Mouse (Mus musculus) monocyte, adult 5-6 weeks (primary cell): ENCODE data around the gene Icam4. TPM values are rescaled to one million over a fixed set of nuclear protein-coding genes. Genes with fewer than 3 reads are reported as not detected.

ENCODE experiments used
- ATAC-seq: fragments of 153-309, 156-312 bp; replicated peaks from 2 replicates; pipeline ENCODE4 v1.8.0; 2017; ENCODE audit warnings: mild to moderate bottlenecking; ENCODE audit not compliant: low TSS enrichment, insufficient number of reproducible peaks, severe bottlenecking, poor library complexity, low FRiP score
- total RNA-seq: library from RNA; stranded (forward); fragments of 200-1000, 200-491, 200-594 nt; gene quantifications from 3 replicates; pipeline ENCODE4 v1.2.3, GENCODE M21; 2017

The Icam4 gene
- total RNA-seq, 1 experiment from 2014 or later, result 3.0 TPM

DNA sequence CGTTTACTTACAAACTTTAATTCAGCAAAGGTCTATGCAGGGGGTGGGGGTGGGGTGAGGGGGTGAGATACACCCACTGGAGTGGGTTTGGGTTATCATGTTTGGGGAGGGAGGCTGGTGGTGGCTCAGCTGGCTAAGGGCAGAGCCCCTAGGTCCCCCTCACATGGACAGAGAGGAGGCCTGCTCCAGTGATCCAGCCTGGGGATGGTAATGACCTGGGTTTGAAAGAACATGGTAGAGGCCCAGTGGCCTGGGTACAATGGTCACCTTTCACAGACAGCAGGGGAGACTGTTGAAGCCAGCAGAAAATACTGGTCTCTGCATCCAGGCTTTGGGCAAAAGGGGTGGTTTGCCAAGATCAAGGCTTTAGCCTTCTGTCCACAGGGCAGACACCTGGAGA lies 45.0 kb downstream of the Icam4 start:
- ATAC-seq, result no peak

- ATAC-seq, result no peak
Observed at GRCm38 (mm10) chr9:21075625-21076024, 46.5 kb downstream of the Icam4 start.

Other genes with a start within 250 kb of the Icam4 start
- gene Col5a3, start 214.3 kb upstream of the Icam4 start, total RNA-seq, result 0.11 TPM in 1 of 3 replicates, not detected in the others
- not detected in 3 replicates for gene Rdh8, start 210.9 kb upstream of the Icam4 start, total RNA-seq
- gene A230050P20Rik, start 160.7 kb upstream of the Icam4 start, total RNA-seq, result 5.2 to 12.0 TPM (median 11.8 TPM) in 3 replicates
- 0.49 to 0.57 TPM in 2 of 3 replicates, not detected in the other for gene Angptl6, start 149.6 kb upstream of the Icam4 start, total RNA-seq
- 24.4 to 44.1 TPM (median 26.9 TPM) in 3 replicates for gene Ppan, start 141.2 kb upstream of the Icam4 start, total RNA-seq
- gene Eif3g, start 130.8 kb upstream of the Icam4 start, total RNA-seq, result 87.5 to 120 TPM (median 97.3 TPM) in 3 replicates
- 44.6 to 108 TPM (median 56.9 TPM) in 3 replicates for gene Dnmt1, start 69.5 kb upstream of the Icam4 start, total RNA-seq
- gene S1pr2, start 52.6 kb upstream of the Icam4 start, total RNA-seq, result 1.6 to 4.4 TPM (median 3.5 TPM) in 3 replicates
- gene Mrpl4, start 26.6 kb upstream of the Icam4 start, total RNA-seq, result 21.9 to 41.1 TPM (median 25.6 TPM) in 3 replicates
- 55.1 to 94.2 TPM (median 67.6 TPM) in 3 replicates for gene Icam1, start 13.4 kb upstream of the Icam4 start, total RNA-seq
- not detected in 3 replicates for gene Icam5, start 2.7 kb downstream of the Icam4 start, total RNA-seq
- gene Zglp1, start 37.7 kb downstream of the Icam4 start, total RNA-seq, result 0.49 TPM in 1 of 3 replicates, not detected in the others
- gene Gm49373, start 43.7 kb downstream of the Icam4 start, total RNA-seq, result not detected in 3 replicates
- gene Fdx1l, start 44.2 kb downstream of the Icam4 start, total RNA-seq, result 23.7 to 31.1 TPM (median 24.5 TPM) in 3 replicates
- gene Gm38431, start 62.6 kb downstream of the Icam4 start, total RNA-seq, result 2.3 to 5.6 TPM in 2 of 3 replicates, not detected in the other
- gene Raver1, start 62.6 kb downstream of the Icam4 start, total RNA-seq, result 8.1 to 18.1 TPM (median 12.9 TPM) in 3 replicates
- 38.4 to 87.0 TPM (median 42.5 TPM) in 3 replicates for gene Tyk2, start 101.9 kb downstream of the Icam4 start, total RNA-seq
- gene Cdc37, start 120.6 kb downstream of the Icam4 start, total RNA-seq, result 174 to 287 TPM (median 193 TPM) in 3 replicates
- 2.1 to 5.6 TPM (median 2.5 TPM) in 3 replicates for gene Pde4a, start 136.3 kb downstream of the Icam4 start, total RNA-seq
- gene Keap1, start 210.0 kb downstream of the Icam4 start, total RNA-seq, result 21.7 to 32.5 TPM (median 22.1 TPM) in 3 replicates
- gene S1pr5, start 219.1 kb downstream of the Icam4 start, total RNA-seq, result 303 to 435 TPM (median 308 TPM) in 3 replicates
- 31.7 to 39.6 TPM (median 34.6 TPM) in 3 replicates for gene Atg4d, start 235.9 kb downstream of the Icam4 start, total RNA-seq